Mouse (Mus musculus) kidney, postnatal 0 days (tissue): ENCODE measurements at regions not wholly inside any gene's neighbourhood (a gene's known extent, or its start where the extent isn't known, plus 50 kb on each side); places are given as distances from the start of the nearest gene placed in this dataset.

Experiments
- ATAC-seq: fragments of 200-750 bp; cut with Nextera tagmentation; replicated peaks from 2 replicates; pipeline ENCODE4 v1.8.0; 2017; ENCODE audit warnings: low read depth, moderate number of reproducible peaks, moderate TSS enrichment, moderate library complexity; ENCODE audit not compliant: low FRiP score
- DNase-seq: peaks from one replicate; pipeline ENCODE4 v3.0.0-alpha.2; 2016; ENCODE audit warnings: low spot score
- H3K27ac ChIP-seq: fragments of 300-500 bp; sonication (generic); 2 replicates; pipeline ENCODE4 v1.5.1; 2014; ENCODE audit warnings: mild to moderate bottlenecking
- H3K27me3 ChIP-seq: fragments of 300-500 bp; sonication (generic); 2 replicates; pipeline ENCODE4 v1.6.1; 2014; ENCODE audit warnings: low read length, mixed read lengths; ENCODE audit not compliant: insufficient read depth
- H3K36me3 ChIP-seq: fragments of 300-500 bp; sonication (generic); 2 replicates; pipeline ENCODE4 v1.6.1; 2014; ENCODE audit warnings: low read length, mixed read lengths; ENCODE audit not compliant: insufficient read depth
- H3K4me1 ChIP-seq: fragments of 300-500 bp; sonication (generic); replicated peaks from 2 replicates; pipeline ENCODE4 v1.6.1; 2014; ENCODE audit warnings: antibody characterized with exemption, low read length, mixed read lengths; ENCODE audit not compliant: insufficient read depth
- H3K4me2 ChIP-seq: fragments of 300-500 bp; sonication (generic); 2 replicates; pipeline ENCODE4 v1.6.1; 2014; ENCODE audit warnings: mild to moderate bottlenecking, low read length, moderate library complexity, mixed read lengths
- H3K4me3 ChIP-seq: fragments of 300-500 bp; sonication (generic); replicated peaks from 2 replicates; pipeline ENCODE4 v1.5.1; 2014; ENCODE audit warnings: low read depth, low read length
- H3K9ac ChIP-seq: fragments of 300-500 bp; sonication (generic); 2 replicates; pipeline ENCODE4 v1.6.1; 2014; ENCODE audit warnings: low read depth, low read length
- H3K9me3 ChIP-seq: fragments of 300-500 bp; sonication (generic); replicated peaks from 2 replicates; pipeline ENCODE4 v1.6.1; 2016; ENCODE audit warnings: low read length, inconsistent platforms, mixed read lengths
- CTCF ChIP-seq: IDR thresholded peaks from 2 replicates; pipeline ENCODE4 v1.5.1; 2016; ENCODE audit warnings: antibody characterized with exemption, low read depth, mild to moderate bottlenecking, moderate library complexity
- WGBS: fragments of 180-500 bp; shearing (Covaris S2); extraction: QIAGEN DNeasy Blood & Tissue Kit; methylation state at CpG from one replicate; pipeline ENCODE4 v1.1.7; 2014; 5-methylcytosine and 5-hydroxymethylcytosine counted together

- Histone ChIP-seq H3K4me2 (no peak overlapping the region), H3K36me3 (no peaks in the 10 kb centered on the region), H3K9ac (no peak overlapping the region), H3K4me1 (no peaks in the 10 kb centered on the region), H3K9me3 (no peaks in the 10 kb centered on the region), H3K27ac (no peak overlapping the region), H3K27me3 (no peaks in the 10 kb centered on the region), H3K4me3 (no peak overlapping the region)
- ATAC-seq (no peak), DNase-seq (no peak)
- TF ChIP-seq CTCF, result no peak
- WGBS, result 90% methylated on average over 3 of the region's 3 CpGs
Measured at GRCm38 (mm10) chr12:25394326-25394725, 297.4 kb upstream of the Id2 start.

- H3K36me3 ChIP-seq, result no peaks in the 10 kb centered on the region
- no peaks in the 10 kb centered on the region for H3K27me3 ChIP-seq
- H3K9ac ChIP-seq, result no peak overlapping the region
- no peaks in the 10 kb centered on the region for H3K9me3 ChIP-seq
- TF ChIP-seq CTCF, result no peak
- no peaks in the 10 kb centered on the region for H3K4me1 ChIP-seq
- no peak overlapping the region for H3K4me3 ChIP-seq
- ATAC-seq (no peak), DNase-seq (no peak)
- 71% methylated on average over 4 of the region's 4 CpGs for WGBS
- no peak overlapping the region for H3K27ac ChIP-seq
- H3K4me2 ChIP-seq, result no peak overlapping the region
Measured at GRCm38 (mm10) chr12:25393501-25393900, 296.6 kb upstream of the Id2 start.

- no peak overlapping the region for H3K4me3 ChIP-seq
- DNase-seq, result no peak
- H3K4me1 ChIP-seq, result no peaks in the 10 kb centered on the region
- no peak overlapping the region for H3K27ac ChIP-seq
- no peaks in the 10 kb centered on the region for H3K9me3 ChIP-seq
- 60% methylated on average over 5 of the region's 5 CpGs for WGBS
- no peak overlapping the region for H3K9ac ChIP-seq
- H3K4me2 ChIP-seq, result no peak overlapping the region
- ATAC-seq, result no peak
- no peaks in the 10 kb centered on the region for H3K27me3 ChIP-seq
- TF ChIP-seq CTCF, result no peak
- H3K36me3 ChIP-seq, result no peaks in the 10 kb centered on the region
Measured at GRCm38 (mm10) chr12:25389202-25389601, 292.3 kb upstream of the Id2 start.

GRCm38 (mm10) chr12:25387791-25388280, 290.9 kb upstream of the Id2 start:
- no peak overlapping the region for H3K9ac ChIP-seq
- no peaks in the 10 kb centered on the region for H3K9me3 ChIP-seq
- DNase-seq (no peak), ATAC-seq (no peak)
- no peak overlapping the region for H3K4me3 ChIP-seq
- H3K4me2 ChIP-seq, result no peak overlapping the region
- H3K27me3 ChIP-seq, result no peaks in the 10 kb centered on the region
- no peaks in the 10 kb centered on the region for H3K36me3 ChIP-seq
- no peak overlapping the region for H3K27ac ChIP-seq
- H3K4me1 ChIP-seq, result no peaks in the 10 kb centered on the region
- no peak for TF ChIP-seq CTCF
- WGBS, result 50% methylated on average over 5 of the region's 5 CpGs

- 65% methylated on average over 6 of the region's 6 CpGs for whole genome bisulfite sequencing
- H3K36me3 ChIP-seq, result no peaks in the 10 kb centered on the region
Measured at GRCm38 (mm10) chr12:25382961-25383360, 286.0 kb upstream of the Id2 start.

GRCm38 (mm10) chr12:25382475-25382874, 285.5 kb upstream of the Id2 start:
- TF ChIP-seq CTCF, result no peak
- H3K36me3 ChIP-seq, result no peaks in the 10 kb centered on the region
- H3K27ac ChIP-seq, result no peak overlapping the region
- no peaks in the 10 kb centered on the region for H3K27me3 ChIP-seq
- DNase-seq (no peak), ATAC-seq (no peak)
- no peaks in the 10 kb centered on the region for H3K9me3 ChIP-seq
- H3K4me1 ChIP-seq, result no peaks in the 10 kb centered on the region
- H3K4me3 ChIP-seq, result no peak overlapping the region
- no peak overlapping the region for H3K9ac ChIP-seq
- no peak overlapping the region for H3K4me2 ChIP-seq
- 86% methylated on average over 2 of the region's 2 CpGs for WGBS

More at GRCm38 (mm10) chr12:25382961-25383360, 286.0 kb upstream of the Id2 start:
- DNase-seq, result no peak
- no peak for TF ChIP-seq CTCF
- H3K4me3 ChIP-seq, result no peak overlapping the region
- no peaks in the 10 kb centered on the region for H3K9me3 ChIP-seq
- no peak overlapping the region for H3K27ac ChIP-seq
- no peaks in the 10 kb centered on the region for H3K27me3 ChIP-seq
- H3K9ac ChIP-seq, result no peak overlapping the region
- ATAC-seq, result no peak
- H3K4me2 ChIP-seq, result no peak overlapping the region
- H3K4me1 ChIP-seq, result no peaks in the 10 kb centered on the region

GRCm38 (mm10) chr12:25381619-25382018, 284.7 kb upstream of the Id2 start:
- H3K9me3 ChIP-seq, result no peaks in the 10 kb centered on the region
- peak; percentile 79 for DNase-seq

More at GRCm38 (mm10) chr12:25381619-25382018, 284.7 kb upstream of the Id2 start:
- ATAC-seq, result peak; percentile 36; the same call in 1 of the 2 replicates
- H3K4me2 ChIP-seq, result no peak overlapping the region
- H3K4me1 ChIP-seq, result no peaks in the 10 kb centered on the region
- WGBS, result 11% methylated on average over 4 of the region's 4 CpGs
- no peak overlapping the region for H3K27ac ChIP-seq
- H3K27me3 ChIP-seq, result no peaks in the 10 kb centered on the region
- H3K9ac ChIP-seq, result no peak overlapping the region
- no peaks in the 10 kb centered on the region for H3K36me3 ChIP-seq
- no peak overlapping the region for H3K4me3 ChIP-seq
- TF ChIP-seq CTCF, result no peak
